ENCODE assay signal across 8 mouse cellular contexts in the genomic region with DNA sequence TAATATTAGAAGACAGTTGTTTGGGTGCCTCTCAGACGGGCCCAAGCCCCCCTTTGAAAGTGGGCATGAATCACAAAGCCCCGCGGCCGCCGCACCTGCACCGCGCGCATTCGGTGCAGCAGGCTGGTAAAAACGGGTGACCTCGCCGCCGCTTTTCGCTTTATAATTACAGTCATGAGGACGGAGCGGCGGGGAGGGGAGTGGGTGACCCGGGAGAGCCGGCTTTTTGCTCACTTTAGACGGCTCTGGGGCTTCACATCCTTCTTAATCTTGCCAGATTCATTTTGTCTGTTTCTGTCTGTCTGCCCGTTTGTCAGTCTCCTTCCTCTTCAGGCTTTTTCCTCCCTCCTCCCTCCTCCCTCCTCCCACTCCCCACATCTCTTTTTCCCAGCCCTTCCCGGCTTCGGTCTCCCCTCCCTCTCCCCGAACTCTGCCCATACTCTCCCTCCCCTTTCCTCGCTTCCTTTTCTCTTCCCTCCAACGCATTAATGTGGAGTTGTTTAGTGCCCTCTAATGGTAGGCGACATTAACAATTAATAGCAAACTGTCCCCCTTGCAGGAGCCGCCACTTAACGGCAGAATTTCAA. TPM values are rescaled to one million over a fixed set of nuclear protein-coding genes. Genes with fewer than 3 reads are reported as not detected.
DNase-seq lines count a peak whose midpoint lies in the region; ATAC-seq and TF ChIP-seq lines count a peak whose summit lies in the region.

No protein-coding gene starts in this region.

- H3K36me3 ChIP-seq in embryonic facial prominence, embryonic 10.5 days (replicated peaks): no peaks in the 10 kb centered on the region
- no peaks in the 10 kb centered on the region for H3K36me3 ChIP-seq in heart, postnatal 0 days (replicated peaks; ENCODE audit: control insufficient read depth, insufficient read depth, low read length)
- H3K36me3 ChIP-seq in limb, embryonic 10.5 days: no peaks in the 10 kb centered on the region
- H3K36me3 ChIP-seq in midbrain, embryonic 11.5 days (ENCODE audit: control insufficient read depth, insufficient read depth, low read length): no peaks in the 10 kb centered on the region
- no peaks in the 10 kb centered on the region for H3K36me3 ChIP-seq in testis, adult 2 months (ENCODE audit: control insufficient read depth, insufficient read depth, low read length)

- under 1% methylated on average over 29 of the region's 29 CpGs for WGBS in embryonic facial prominence, embryonic 10.5 days
- under 1% methylated on average over 29 of the region's 29 CpGs for WGBS in heart, postnatal 0 days
- WGBS in limb, embryonic 10.5 days: under 1% methylated on average over 29 of the region's 29 CpGs
- 1% methylated on average over 29 of the region's 29 CpGs for WGBS in midbrain, embryonic 11.5 days

- DNase-seq in CD4-positive, CD25-positive, alpha-beta regulatory T cell, adult 2 months (ENCODE audit: low read depth, low spot score): peak; percentile 57
- DNase-seq in ZHBTc4 (ENCODE audit: low read depth, low spot score): peak; percentile 83
- peak; percentile 73 for DNase-seq in embryonic facial prominence, embryonic 10.5 days (ENCODE audit: low spot score)
- peak; percentile 85 for DNase-seq in heart, postnatal 0 days (ENCODE audit: low spot score)
- peak; percentile 62 for DNase-seq in limb, embryonic 10.5 days (ENCODE audit: low spot score)
- DNase-seq in midbrain, embryonic 11.5 days (ENCODE audit: low spot score, missing footprints): peak; percentile 98
- DNase-seq in c-Kit-positive CD71-positive TER-119-positive erythroid progenitor cells, embryonic 14.5 days (ENCODE audit: low spot score): no peak

- H3K27me3 ChIP-seq in embryonic facial prominence, embryonic 10.5 days (replicated peaks; ENCODE audit: low read depth, poor library complexity, severe bottlenecking): peaks cover 59% of the 10 kb centered on the region
- peaks cover 41% of the 10 kb centered on the region for H3K27me3 ChIP-seq in heart, postnatal 0 days (ENCODE audit: control insufficient read depth, insufficient read depth, low read length)
- H3K27me3 ChIP-seq in limb, embryonic 10.5 days (ENCODE audit: low read depth, poor library complexity, severe bottlenecking): peaks cover 65% of the 10 kb centered on the region
- peaks cover 4% of the 10 kb centered on the region; the same call in 1 of the 2 replicates for H3K27me3 ChIP-seq in midbrain, embryonic 11.5 days (ENCODE audit: control insufficient read depth, insufficient read depth, low read length)
- peaks cover 8% of the 10 kb centered on the region; the same call in 1 of the 2 replicates for H3K27me3 ChIP-seq in testis, adult 2 months (ENCODE audit: control insufficient read depth, insufficient read depth, low read length)

- H3K4me3 ChIP-seq in embryonic facial prominence, embryonic 10.5 days: peak overlapping the region; percentile 64
- peak overlapping the region; percentile 67 for H3K4me3 ChIP-seq in heart, postnatal 0 days (ENCODE audit: low read depth, low read length)
- peak overlapping the region; percentile 62 for H3K4me3 ChIP-seq in limb, embryonic 10.5 days
- peak overlapping the region; percentile 75 for H3K4me3 ChIP-seq in midbrain, embryonic 11.5 days (ENCODE audit: low read depth, low read length)
- no peak overlapping the region; the same call in 1 of the 2 replicates for H3K4me3 ChIP-seq in testis, adult 2 months (ENCODE audit: control insufficient read depth, low read depth, low read length)

- ATAC-seq in heart, postnatal 0 days (ENCODE audit: insufficient read depth, low read depth): peak; percentile 42; the same call in 1 of the 2 replicates
- peak; percentile 74 for ATAC-seq in midbrain, embryonic 11.5 days (ENCODE audit: low FRiP score)

- H3K9ac ChIP-seq in heart, postnatal 0 days (replicated peaks; ENCODE audit: low read depth, low read length): no peak overlapping the region
- peak overlapping the region; percentile 48; the same call in 1 of the 2 replicates for H3K9ac ChIP-seq in midbrain, embryonic 11.5 days (ENCODE audit: low read length)

- TF ChIP-seq EP300 in heart, postnatal 0 days (IDR thresholded peaks at IDR 0.05; ENCODE audit: low read depth): no peak

- peaks cover 42% of the 10 kb centered on the region for H3K4me1 ChIP-seq in embryonic facial prominence, embryonic 10.5 days
- H3K4me1 ChIP-seq in heart, postnatal 0 days (ENCODE audit: control insufficient read depth, insufficient read depth): peaks cover 8% of the 10 kb centered on the region; the same call in 1 of the 2 replicates
- peaks cover 41% of the 10 kb centered on the region for H3K4me1 ChIP-seq in limb, embryonic 10.5 days
- peaks cover 18% of the 10 kb centered on the region for H3K4me1 ChIP-seq in midbrain, embryonic 11.5 days (ENCODE audit: control insufficient read depth, insufficient read depth, low read length)
- peaks cover 13% of the 10 kb centered on the region for H3K4me1 ChIP-seq in testis, adult 2 months (ENCODE audit: control insufficient read depth, insufficient read depth, low read length)

- H3K27ac ChIP-seq in embryonic facial prominence, embryonic 10.5 days (replicated peaks): peak overlapping the region; percentile 59
- no peak overlapping the region for H3K27ac ChIP-seq in heart, postnatal 0 days (ENCODE audit: low read depth)
- no peak overlapping the region for H3K27ac ChIP-seq in limb, embryonic 10.5 days
- peak overlapping the region; percentile 90 for H3K27ac ChIP-seq in midbrain, embryonic 11.5 days (ENCODE audit: low read depth, low read length)
- no peak overlapping the region for H3K27ac ChIP-seq in testis, adult 2 months (ENCODE audit: control insufficient read depth, insufficient read depth, low read depth, low read length)

- no peak for TF ChIP-seq POLR2A in testis, adult 2 months (IDR thresholded peaks at IDR 0.05; ENCODE audit: control insufficient read depth, low read depth, low read length)

- peak; percentile 70 for TF ChIP-seq CTCF in heart, postnatal 0 days (IDR thresholded peaks at IDR 0.05; ENCODE audit: low read depth)
- TF ChIP-seq CTCF in testis, adult 2 months (IDR thresholded peaks at IDR 0.05; ENCODE audit: control insufficient read depth, insufficient read depth, insufficient replicate concordance, low read depth, low read length): 0 out of 2 replicates have a peak, but pooled peaks have one; percentile 9

- H3K9me3 ChIP-seq in embryonic facial prominence, embryonic 10.5 days: no peaks in the 10 kb centered on the region
- no peaks in the 10 kb centered on the region for H3K9me3 ChIP-seq in heart, postnatal 0 days (replicated peaks; ENCODE audit: control insufficient read depth, low read length)
- no peaks in the 10 kb centered on the region for H3K9me3 ChIP-seq in limb, embryonic 10.5 days (replicated peaks)
- no peaks in the 10 kb centered on the region for H3K9me3 ChIP-seq in midbrain, embryonic 11.5 days (ENCODE audit: control insufficient read depth, low read length)

- H3K4me2 ChIP-seq in heart, postnatal 0 days (ENCODE audit: low read depth, low read length): peak overlapping the region; percentile 98
- peak overlapping the region; percentile 82 for H3K4me2 ChIP-seq in midbrain, embryonic 11.5 days

RNA-seq across cellular contexts. Expression of gene Fst, which starts 1.6 kb away (rescaled TPM):
- polyA plus RNA-seq in embryonic facial prominence, embryonic 10.5 days (2016; fragmentation: Nextera tagmentation; extraction: Ambion mirVana): 9.4 and 10.7 TPM in 2 replicates
- 1.2 and 3.3 TPM in 2 replicates for total RNA-seq in heart, postnatal 0 days (2014; rRNA removed; ENCODE audit: low replicate concordance)
- polyA plus RNA-seq in heart, postnatal 0 days (2015; fragmentation: Nextera tagmentation; extraction: Ambion mirVana): 0.66 and 1.0 TPM in 2 replicates
- polyA plus RNA-seq in limb, embryonic 10.5 days (2016; fragmentation: Nextera tagmentation; extraction: Ambion mirVana): 0.84 and 4.9 TPM in 2 replicates
- polyA plus RNA-seq in midbrain, embryonic 11.5 days (2014; fragmentation: Nextera tagmentation; extraction: Ambion mirVana): 48.2 and 57.0 TPM in 2 replicates
- polyA plus RNA-seq in testis, adult 2 months (2012; rRNA removed): 0.22 and 0.51 TPM in 2 replicates

Comparison
In these comparisons a context has a peak if more than half of its experiments do, and no peak if none do; other contexts are left out.
1. H3K27ac ChIP-seq: peak in embryonic facial prominence, embryonic 10.5 days (single experiment) and midbrain, embryonic 11.5 days (single experiment); none in heart, postnatal 0 days (single experiment), limb, embryonic 10.5 days (single experiment) and testis, adult 2 months (single experiment).